Mouse (Mus musculus): Measurements from ENCODE around the gene Trf. TPM values are rescaled to one million over a fixed set of nuclear protein-coding genes. Genes with fewer than 3 reads are reported as not detected.

The Trf gene
- polyA plus RNA-seq (2017; shearing (Covaris generic)), result 1 to 10 TPM; 1.3 to 1.9 TPM

DNA sequence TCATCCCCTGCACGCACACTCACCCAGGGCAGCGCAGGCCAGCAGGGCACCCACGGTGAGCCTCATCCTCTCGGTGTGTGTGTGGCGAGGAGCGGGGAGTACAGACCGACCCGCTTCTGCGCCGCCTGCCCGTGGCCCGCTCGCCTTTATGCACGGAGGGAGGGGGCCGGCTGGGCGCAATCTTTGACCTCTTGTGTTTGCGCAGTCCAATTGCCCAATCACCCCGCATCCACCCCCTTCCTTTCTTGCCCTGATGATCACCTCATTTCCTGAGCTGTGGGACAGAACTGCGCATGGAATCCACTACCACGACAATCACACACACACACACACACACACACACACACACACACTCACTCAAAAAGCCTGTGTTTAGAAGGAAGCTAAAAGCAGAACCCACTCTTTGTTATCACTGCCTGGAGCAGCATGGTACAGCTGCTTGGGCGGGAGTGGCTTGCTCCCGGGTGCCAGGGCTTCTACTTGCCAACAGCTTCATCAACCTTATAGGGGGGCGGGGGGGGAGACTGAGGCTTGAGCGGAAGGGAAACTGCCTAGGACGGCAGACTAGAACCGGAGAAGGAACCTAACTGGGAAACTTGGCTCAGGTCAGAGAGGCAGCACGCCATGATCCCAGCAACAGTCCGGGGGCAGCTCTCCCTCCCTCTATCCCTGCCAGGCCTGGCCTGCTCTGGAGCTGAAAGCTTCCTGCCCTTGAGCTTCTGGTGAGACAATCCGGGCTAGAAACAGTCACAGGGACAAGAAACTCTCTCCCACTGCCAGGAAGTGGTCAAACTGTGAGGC, at the start of gene Trf, which contains the start of gene Gm20425:
Gene Trf (minus strand): TSS at position 294 of the 801 bp plus-strand sequence.
Gene Gm20425 (minus strand): TSS at position 157 of the 801 bp plus-strand sequence.
- no peak for ATAC-seq

DNA sequence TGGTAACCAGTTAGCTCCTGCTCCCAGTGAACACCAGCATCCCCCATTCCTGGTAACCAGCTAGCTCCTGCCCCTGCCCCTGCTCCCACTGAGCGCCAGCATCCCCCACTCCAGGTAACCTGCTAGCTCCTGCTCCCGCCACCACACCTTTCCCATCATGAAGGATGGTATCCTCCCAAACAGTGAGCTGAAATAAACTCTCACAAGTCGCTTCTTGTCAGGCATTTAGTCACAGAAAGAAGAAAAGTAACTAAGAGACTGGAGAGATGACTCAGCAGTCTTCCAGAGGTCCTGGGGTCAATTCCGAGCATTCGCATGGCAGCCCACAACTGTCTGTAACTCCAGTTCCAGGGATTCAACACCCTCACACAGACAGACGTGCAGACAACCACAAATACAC, 46.6 kb upstream of the Trf start:
- ATAC-seq, result no peak

DNA sequence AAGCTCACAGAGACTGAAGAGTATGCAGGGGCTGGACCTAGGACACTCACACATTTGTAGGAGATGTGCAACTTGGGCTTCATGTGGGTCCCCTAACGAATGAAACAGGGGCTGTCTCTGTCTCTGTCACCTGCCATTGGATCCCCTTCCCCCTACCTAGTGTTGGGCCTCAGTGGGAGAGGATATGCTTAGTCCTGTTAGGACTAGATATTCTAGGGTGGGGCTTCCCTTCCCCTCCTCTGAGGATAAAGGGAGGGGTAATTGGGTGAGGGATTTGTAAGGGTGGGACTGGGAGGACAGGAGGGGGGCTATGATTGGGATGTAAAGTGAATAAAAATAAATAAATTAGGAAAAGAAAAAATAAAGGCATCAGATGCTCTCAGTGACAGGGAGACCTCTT, 45.4 kb upstream of the Trf start:
- no peak for ATAC-seq

DNA sequence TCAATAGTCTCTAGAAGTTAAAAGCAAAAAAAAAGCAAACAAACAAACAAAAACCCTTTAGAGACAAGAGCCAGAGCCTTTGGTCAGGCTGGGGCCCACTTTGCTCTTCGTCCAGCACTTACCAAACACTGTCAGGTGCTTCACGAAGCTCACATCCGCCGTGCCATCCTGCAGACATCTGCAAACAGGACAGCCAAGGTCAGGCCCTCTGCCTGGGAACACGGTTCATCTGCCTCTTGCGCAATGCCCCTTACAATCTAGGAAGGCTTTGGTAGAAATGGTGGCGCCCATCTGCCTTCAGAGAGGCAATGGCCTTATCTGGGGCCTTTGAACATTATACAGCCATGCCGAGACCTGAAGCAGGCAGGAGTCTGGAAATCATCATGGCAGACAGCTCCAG, 44.6 kb upstream of the Trf start:
- ATAC-seq, result no peak

- ATAC-seq, result no peak
These were observed 40.9 kb upstream of the Trf start for GRCm38 (mm10) chr9:103271104-103271503.

DNA sequence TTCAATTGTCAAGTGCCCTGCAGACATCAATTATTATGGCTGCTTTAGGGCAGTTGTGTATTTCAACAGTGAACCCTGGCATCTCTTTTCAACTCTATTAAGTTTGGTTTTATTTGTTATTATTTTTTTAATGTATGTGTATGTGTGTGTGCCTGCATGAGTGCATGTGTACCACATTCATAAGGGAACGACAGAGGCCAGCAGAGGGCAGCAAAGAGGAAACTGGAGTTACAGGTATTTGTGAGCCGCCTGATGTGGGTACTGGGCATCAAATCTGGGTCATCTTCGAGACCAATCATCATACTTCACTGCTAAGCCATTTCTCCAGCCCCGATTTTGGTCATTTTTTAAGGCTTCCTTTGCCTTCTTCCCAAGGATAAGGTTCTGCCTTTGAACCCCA, 35.5 kb upstream of the Trf start:
- no peak for ATAC-seq

- ATAC-seq, result no peak
These were observed 22.7 kb upstream of the Trf start for GRCm38 (mm10) chr9:103252906-103253305.

GRCm38 (mm10) chr9:103248618-103249017, 18.4 kb upstream of the Trf start:
- ATAC-seq, result no peak

GRCm38 (mm10) chr9:103246526-103247168, 16.4 kb upstream of the Trf start:
- no peak for ATAC-seq

DNA sequence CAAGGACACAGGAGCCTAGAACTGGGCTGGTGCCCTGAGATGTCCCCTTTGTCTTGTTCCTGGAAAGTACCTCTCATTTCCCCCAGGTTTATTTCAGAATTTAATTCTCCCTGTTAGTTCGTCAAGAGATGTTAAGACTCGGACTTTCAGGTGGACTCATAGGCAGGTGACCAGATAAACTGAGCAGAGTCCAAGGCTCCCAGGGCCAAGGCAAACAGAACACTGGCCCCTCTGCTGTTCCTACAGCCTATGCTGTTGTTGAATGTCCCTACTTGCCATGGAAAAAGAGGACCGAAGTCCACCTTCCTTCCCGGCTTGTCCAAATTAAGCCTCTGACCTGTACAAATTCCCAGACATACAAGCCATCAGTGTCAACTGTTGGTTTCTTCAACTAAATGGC, 13.4 kb upstream of the Trf start:
- no peak for ATAC-seq

- ATAC-seq, result no peak
These were observed 11.0 kb upstream of the Trf start for GRCm38 (mm10) chr9:103241206-103241605.

GRCm38 (mm10) chr9:103239471-103239870, 9.2 kb upstream of the Trf start:
- ATAC-seq, result no peak

DNA sequence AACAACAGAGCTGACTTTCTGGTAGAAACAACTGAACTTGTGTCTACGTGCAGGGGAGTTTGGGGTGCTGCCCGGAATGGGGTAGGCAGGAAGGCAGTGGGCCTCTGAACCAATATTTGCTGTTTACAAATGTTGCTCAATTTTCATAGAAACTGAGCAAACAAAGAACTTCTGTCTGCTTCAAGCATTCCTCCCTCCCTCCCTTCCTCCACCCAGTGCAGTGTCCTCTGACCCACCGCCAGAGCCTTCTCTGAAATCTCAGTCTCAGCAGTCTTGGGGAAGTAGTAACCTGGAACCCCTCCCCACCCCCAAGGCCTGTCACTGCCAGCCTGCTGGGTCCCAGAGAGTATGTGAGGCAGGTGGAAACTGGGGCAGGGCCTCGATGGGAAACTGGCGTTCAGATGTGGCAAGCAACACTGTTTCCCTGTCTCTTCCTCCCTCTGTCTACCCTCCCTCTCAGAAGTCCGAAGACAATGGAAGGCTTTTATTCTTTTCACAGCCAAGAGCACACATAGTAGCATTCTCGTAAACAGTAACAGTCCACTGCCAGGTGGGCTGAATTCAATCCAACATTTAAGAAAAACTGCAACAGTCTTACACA, 4.4 kb upstream of the Trf start:
- no peak for ATAC-seq

DNA sequence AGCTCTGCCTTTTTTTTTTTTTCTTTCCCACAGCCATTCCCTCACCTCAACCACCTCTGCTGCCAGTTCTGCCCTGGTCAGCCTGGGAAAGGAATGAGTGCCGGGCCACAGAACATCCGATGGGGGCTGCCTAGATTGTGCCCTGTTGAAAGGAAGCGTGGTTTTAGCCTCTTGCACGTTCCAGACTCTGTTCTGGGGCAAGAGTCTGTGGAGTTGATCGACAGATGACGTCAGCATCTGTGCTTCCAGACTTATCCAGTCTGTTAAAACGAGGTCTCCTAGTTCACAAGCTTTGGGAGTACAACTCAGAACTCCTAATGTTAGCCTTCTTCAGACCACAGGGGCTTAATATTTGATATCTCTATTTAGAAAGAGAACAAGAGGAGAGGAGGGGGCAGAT, 3.8 kb upstream of the Trf start:
- ATAC-seq, result no peak

GRCm38 (mm10) chr9:103233006-103233395, 2.8 kb upstream of the Trf start:
- no peak for ATAC-seq

GRCm38 (mm10) chr9:103232232-103233005, 2.2 kb upstream of the Trf start:
- no peak for ATAC-seq

DNA sequence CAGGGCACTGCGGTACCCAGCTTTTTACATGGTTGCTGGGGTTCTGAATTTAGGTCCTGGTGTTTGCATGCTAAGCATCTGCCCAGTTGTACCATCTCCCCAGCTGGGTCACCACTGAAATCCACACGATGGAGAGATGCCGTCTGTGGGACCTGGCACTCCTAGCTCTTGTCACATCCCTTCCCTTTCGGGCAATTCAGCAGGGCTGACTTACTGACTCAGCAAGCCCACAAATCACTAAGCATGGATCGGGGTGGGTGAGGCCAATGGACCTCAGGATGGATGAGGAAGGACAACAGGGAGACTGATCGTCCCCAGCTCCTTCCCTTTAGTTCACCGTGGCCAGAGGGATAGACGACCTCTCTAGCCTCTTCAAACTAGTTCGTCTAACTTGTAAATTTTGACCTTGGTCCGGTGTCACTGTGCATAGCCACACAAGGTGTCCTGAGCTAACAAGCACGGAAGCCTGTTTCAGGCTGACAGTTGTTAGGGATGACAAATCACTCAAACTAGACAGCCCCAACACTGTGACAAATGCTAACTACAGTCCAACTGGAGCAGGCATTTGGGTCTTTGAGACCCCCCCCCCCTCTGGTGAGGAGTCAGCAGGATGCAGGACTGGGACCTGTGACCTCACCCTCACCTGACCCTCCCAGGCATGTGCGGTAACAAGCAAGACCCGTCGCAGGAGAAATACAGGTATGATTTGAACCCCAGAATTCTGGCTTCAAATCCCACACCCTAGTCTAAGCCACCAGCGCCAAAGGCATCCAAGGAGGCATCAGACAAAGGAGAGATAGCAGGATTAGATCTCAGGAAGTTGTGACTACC, 992 bp downstream of the Trf start:
- no peak for ATAC-seq

DNA sequence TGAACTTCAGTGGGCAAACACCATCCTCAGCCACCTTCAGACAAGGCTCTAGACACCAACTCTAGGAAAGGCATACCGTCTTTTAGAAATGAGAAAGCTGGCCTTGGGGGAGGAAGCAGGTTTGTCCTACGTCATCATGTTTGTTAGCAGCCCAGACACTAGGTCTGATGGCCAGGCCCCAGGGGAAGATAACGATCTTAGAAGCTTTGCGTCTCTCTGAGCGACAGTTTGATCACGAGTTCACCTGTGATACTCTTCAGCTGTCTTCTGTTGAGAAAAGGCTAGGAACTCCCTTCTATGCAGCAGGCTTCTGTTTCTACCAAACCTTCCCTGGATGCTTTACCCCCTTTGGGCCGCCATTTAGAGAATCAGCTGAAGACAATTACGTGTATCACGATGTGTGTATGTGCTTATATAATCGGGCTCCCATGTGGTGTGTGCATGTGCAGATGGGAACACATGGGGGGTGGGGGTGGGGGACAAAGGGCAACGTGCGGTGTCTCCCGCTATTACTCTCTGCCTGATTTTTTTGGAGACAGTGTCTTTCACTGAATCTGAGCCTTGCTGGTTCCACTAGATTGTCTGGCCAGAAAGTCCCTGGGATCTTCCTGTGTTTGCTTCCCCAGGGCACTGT, 1.8 kb downstream of the Trf start:
- no peak for ATAC-seq

- no peak for ATAC-seq
These were observed 2.5 kb downstream of the Trf start for GRCm38 (mm10) chr9:103227760-103228159.

DNA sequence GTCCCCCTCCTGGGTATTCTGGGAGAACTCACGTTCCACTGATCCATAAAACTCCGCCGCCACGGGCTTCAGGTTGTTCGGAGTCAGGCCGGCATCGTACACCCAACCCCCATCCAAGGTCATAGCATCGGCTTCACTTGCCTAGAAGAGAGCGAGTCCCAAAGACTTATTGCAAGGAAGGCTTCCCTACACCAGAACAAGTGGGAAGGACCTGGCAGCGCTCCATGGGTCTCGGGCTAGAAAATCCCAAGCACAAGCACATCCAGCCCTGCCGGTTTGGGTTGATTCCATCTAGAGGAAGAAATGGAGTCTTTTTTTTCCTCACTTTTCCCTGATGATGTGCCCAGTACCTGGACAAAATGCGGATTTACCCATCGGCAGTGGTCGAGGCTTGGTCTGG, 3.4 kb downstream of the Trf start:
- ATAC-seq, result no peak

DNA sequence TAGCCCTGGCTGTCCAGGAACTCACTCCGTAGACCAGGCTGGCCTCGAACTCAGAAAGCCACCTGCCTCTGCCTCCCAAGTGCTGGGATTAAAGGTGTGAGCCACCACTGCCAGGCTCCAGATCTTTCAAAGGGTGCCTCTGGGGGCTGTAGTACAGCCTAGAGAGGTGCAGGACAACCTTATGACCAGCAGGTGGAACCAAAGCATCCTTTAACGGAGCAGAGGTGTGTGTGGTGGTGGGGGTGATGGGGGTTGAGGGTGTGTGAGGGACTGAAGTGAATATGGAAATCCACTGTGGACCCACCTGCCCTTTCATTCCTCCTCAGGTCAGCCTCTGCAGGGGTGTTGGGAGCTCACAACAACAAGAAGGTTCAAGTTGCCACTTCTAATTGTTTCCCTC, 4.8 kb downstream of the Trf start:
- ATAC-seq, result no peak

- no peak for ATAC-seq
These were observed 5.5 kb downstream of the Trf start for GRCm38 (mm10) chr9:103224721-103225120.

All from activated CD4-positive, CD25-positive, alpha-beta regulatory T cell, adult 4 months (primary cell).